Mouse (Mus musculus) embryonic facial prominence, embryonic 10.5 days (tissue): ENCODE results near the gene Pmis2. TPM values are rescaled to one million over a fixed set of nuclear protein-coding genes. Genes with fewer than 3 reads are reported as not detected.

Experiments
- DNase-seq: peaks from one replicate; pipeline ENCODE4 v3.0.0-alpha.2; 2017; ENCODE audit warnings: low spot score
- H3K27ac ChIP-seq: fragments of 300-500 bp; sonication (generic); replicated peaks from 2 replicates; pipeline ENCODE4 v1.5.1; 2016; ENCODE audit warnings: mild to moderate bottlenecking
- H3K27me3 ChIP-seq: fragments of 300-500 bp; sonication (generic); replicated peaks from 2 replicates; pipeline ENCODE4 v1.6.1; 2016; ENCODE audit warnings: low read depth, mild to moderate bottlenecking; ENCODE audit not compliant: poor library complexity, severe bottlenecking
- H3K36me3 ChIP-seq: fragments of 300-500 bp; sonication (generic); replicated peaks from 2 replicates; pipeline ENCODE4 v1.6.1; 2016; ENCODE audit warnings: mild to moderate bottlenecking, moderate library complexity
- H3K4me1 ChIP-seq: fragments of 300-500 bp; sonication (generic); 2 replicates; pipeline ENCODE4 v1.6.1; 2016
- H3K4me3 ChIP-seq: fragments of 300-500 bp; sonication (generic); 2 replicates; pipeline ENCODE4 v1.5.1; 2016; ENCODE audit warnings: mild to moderate bottlenecking, moderate library complexity
- H3K9me3 ChIP-seq: fragments of 300-500 bp; sonication (generic); 2 replicates; pipeline ENCODE4 v1.6.1; 2016; ENCODE audit warnings: mild to moderate bottlenecking
- WGBS: fragments of 180-500 bp; shearing (Covaris S2); methylation state at CpG from one replicate; pipeline ENCODE4 v1.1.7; 2016; 5-methylcytosine and 5-hydroxymethylcytosine counted together
- polyA plus RNA-seq: library from polyadenylated mRNA; unstranded; fragments of >200 nt; fragmentation: Nextera tagmentation; extraction: Ambion mirVana; gene quantifications from 2 replicates; pipeline ENCODE4 v1.2.1, GENCODE M21; 2016

Gene Pmis2
- polyA plus RNA-seq: not detected in 2 replicates

DNA sequence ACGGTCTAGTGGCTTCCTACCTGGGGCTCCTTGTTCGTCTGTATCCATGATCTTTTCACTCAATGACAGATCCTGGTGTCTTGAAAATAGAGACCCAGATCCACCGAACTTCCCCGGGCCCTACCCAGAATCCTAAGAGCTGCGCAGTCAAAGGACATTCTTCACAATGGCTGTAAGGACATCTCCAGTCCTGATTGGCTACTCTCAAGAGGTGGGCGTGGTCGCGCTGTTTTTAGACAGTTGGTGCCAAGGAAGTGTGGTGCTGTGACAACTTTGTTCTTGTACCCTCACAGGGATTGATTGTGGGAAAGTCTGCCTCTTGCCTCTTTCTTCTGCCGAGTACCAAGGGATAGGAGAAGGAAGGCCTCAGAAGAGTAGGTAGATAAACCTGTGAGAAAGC, at the start of gene Pmis2:
Gene Pmis2 (minus strand): TSS at position 126 of the 400 bp plus-strand sequence.
- Histone ChIP-seq H3K4me3 (no peak within 1 kb of the TSS), H3K4me1 (no peaks in the 10 kb centered on the region), H3K27me3 (0 out of 2 replicates have a peak, but pooled peaks cover 4% of the 10 kb centered on the region), H3K27ac (no peak within 1 kb of the TSS), H3K36me3 (no peaks in the 10 kb centered on the region), H3K9me3 (no peaks in the 10 kb centered on the region)
- no peak for DNase-seq
- WGBS: 66% methylated on average over 9 of the region's 9 CpGs

GRCm38 (mm10) chr7:30719669-30720068, 48.3 kb upstream of the Pmis2 start:
- Histone ChIP-seq H3K4me1 (peaks cover 28% of the 10 kb centered on the region), H3K27me3 (peaks cover 60% of the 10 kb centered on the region), H3K4me3 (no peak overlapping the region), H3K36me3 (no peaks in the 10 kb centered on the region), H3K9me3 (no peaks in the 10 kb centered on the region), H3K27ac (no peak overlapping the region)
- no peak for DNase-seq
- 94% methylated on average over 5 of the region's 5 CpGs for WGBS

- Histone ChIP-seq H3K27ac (no peak overlapping the region), H3K36me3 (no peaks in the 10 kb centered on the region), H3K4me1 (peaks cover 12% of the 10 kb centered on the region), H3K27me3 (peaks cover 60% of the 10 kb centered on the region), H3K4me3 (peak overlapping the region; percentile 50), H3K9me3 (no peaks in the 10 kb centered on the region)
- 9% methylated on average over 14 of the region's 14 CpGs for WGBS
- DNase-seq: no peak
Observed at GRCm38 (mm10) chr7:30717716-30718046, 46.3 kb upstream of the Pmis2 start.

DNA sequence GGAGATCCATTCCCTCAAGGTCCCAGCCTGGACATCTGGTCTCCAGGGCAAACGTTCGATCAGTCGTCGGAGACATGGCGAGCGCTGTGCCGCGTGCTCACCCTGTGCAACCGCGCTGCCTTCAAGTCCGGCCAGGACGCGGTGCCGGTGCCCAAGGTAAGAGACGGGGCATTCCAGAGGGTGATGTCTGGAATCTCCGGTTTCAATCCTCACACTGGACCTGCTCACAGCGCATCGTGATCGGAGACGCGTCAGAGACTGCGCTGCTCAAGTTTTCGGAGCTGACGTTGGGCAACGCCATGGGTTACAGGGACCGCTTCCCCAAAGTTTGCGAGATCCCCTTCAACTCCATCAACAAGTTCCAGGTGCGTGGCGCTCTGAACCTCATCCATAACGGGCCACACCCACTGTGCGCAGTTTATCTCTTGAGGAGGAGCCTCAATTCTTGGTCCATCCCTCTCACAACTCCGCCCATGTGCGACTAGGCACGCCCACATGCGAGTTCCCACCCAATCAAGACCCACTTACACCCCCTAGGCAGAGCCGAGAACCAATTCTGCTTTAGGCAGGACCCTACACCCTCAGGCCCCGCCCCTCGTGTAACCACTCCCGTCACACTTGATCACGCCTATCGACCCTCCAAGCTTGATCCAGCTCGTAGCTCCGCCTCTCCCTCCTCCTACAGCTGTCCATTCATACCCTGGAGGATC, 45.8 kb upstream of the Pmis2 start:
- no peaks in the 10 kb centered on the region for H3K36me3 ChIP-seq
- peaks cover 12% of the 10 kb centered on the region for H3K4me1 ChIP-seq
- no peaks in the 10 kb centered on the region for H3K9me3 ChIP-seq
- WGBS: 2% methylated on average over 43 of the region's 43 CpGs
- peak; percentile 90 for DNase-seq
- peaks cover 60% of the 10 kb centered on the region for H3K27me3 ChIP-seq
- H3K27ac ChIP-seq: no peak overlapping the region
- H3K4me3 ChIP-seq: peak overlapping the region; percentile 50

DNA sequence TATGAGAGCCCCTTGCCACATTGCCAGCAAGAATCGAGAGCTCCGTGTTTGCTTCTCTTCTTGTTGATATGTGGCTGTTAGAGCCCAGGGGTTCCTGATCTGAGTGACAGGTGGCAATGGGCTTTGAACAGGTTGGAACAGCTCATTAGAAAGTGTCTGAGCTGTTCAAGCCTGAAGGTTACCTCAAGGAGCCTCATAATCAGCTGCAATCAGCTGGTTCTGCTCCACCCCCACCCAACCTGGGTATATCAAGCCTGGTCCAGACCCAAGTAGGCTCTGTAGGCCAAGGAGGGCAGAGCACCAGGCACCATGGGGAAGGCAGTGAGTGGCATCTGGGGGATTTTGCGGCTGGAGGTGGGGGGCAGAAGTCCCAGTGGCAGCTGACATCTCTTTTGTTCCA, 40.5 kb upstream of the Pmis2 start, which contains the start of gene Atp4a:
Gene Atp4a (plus strand): TSS at position 268 of the 400 bp plus-strand sequence.
- H3K4me1 ChIP-seq: peaks cover 3% of the 10 kb centered on the region
- peaks cover 23% of the 10 kb centered on the region for H3K27me3 ChIP-seq
- no peaks in the 10 kb centered on the region for H3K36me3 ChIP-seq
- H3K4me3 ChIP-seq: no peak within 1 kb of the TSS
- no peaks in the 10 kb centered on the region for H3K9me3 ChIP-seq
- WGBS: 86% methylated on average over 3 of the region's 3 CpGs
- no peak for DNase-seq
- H3K27ac ChIP-seq: no peak within 1 kb of the TSS

GRCm38 (mm10) chr7:30707441-30707840, 36.0 kb upstream of the Pmis2 start:
- no peaks in the 10 kb centered on the region for H3K4me1 ChIP-seq
- DNase-seq: no peak
- WGBS: 97% methylated on average over 1 of the region's 1 CpGs
- no peaks in the 10 kb centered on the region for H3K36me3 ChIP-seq
- no peaks in the 10 kb centered on the region for H3K27me3 ChIP-seq
- H3K4me3 ChIP-seq: no peak overlapping the region
- no peaks in the 10 kb centered on the region for H3K9me3 ChIP-seq
- H3K27ac ChIP-seq: no peak overlapping the region

- no peak for DNase-seq
- Histone ChIP-seq H3K27ac (no peak overlapping the region), H3K4me3 (no peak overlapping the region), H3K36me3 (no peaks in the 10 kb centered on the region), H3K9me3 (no peaks in the 10 kb centered on the region), H3K27me3 (no peaks in the 10 kb centered on the region), H3K4me1 (no peaks in the 10 kb centered on the region)
- 79% methylated on average over 8 of the region's 8 CpGs for WGBS
Observed at GRCm38 (mm10) chr7:30706214-30706882, 34.9 kb upstream of the Pmis2 start.

DNA sequence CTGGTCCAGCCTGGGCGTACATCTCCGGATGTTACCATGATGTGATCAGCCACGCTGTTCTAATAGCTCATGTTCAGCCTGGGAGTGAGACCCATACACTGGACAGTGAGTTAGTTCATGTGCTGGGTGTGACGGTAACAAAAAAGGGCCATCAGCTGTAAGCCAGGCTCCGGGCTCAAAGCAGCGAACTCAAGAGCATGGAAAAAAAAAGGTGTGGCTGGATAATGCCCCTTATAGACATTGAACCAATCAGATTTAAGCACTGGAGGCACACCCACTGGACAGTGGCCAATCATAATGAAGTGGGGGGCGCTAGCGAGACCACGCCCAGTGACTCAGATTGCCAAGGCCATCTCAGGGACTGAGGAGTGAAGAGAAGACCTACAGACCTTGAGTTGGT, 27.2 kb upstream of the Pmis2 start, which contains the start of gene 2200002J24Rik:
Gene 2200002J24Rik (plus strand): TSS at position 338 of the 400 bp plus-strand sequence.
- 39% methylated on average over 9 of the region's 9 CpGs for WGBS

GRCm38 (mm10) chr7:30698101-30698500, 26.7 kb upstream of the Pmis2 start:
- no peak overlapping the region for H3K27ac ChIP-seq
- no peak for DNase-seq
- H3K4me3 ChIP-seq: no peak overlapping the region
- H3K27me3 ChIP-seq: no peaks in the 10 kb centered on the region
- H3K4me1 ChIP-seq: no peaks in the 10 kb centered on the region
- no peaks in the 10 kb centered on the region for H3K9me3 ChIP-seq
- H3K36me3 ChIP-seq: no peaks in the 10 kb centered on the region
- WGBS: 70% methylated on average over 5 of the region's 5 CpGs

More for the DNA sequence above, 27.2 kb upstream of the Pmis2 start, which contains the start of gene 2200002J24Rik:
- Histone ChIP-seq H3K27me3 (no peaks in the 10 kb centered on the region), H3K36me3 (no peaks in the 10 kb centered on the region), H3K27ac (no peak within 1 kb of the TSS), H3K4me3 (no peak within 1 kb of the TSS), H3K4me1 (no peaks in the 10 kb centered on the region), H3K9me3 (no peaks in the 10 kb centered on the region)
- peak; percentile 30 for DNase-seq

- no peak overlapping the region for H3K27ac ChIP-seq
Observed at GRCm38 (mm10) chr7:30688325-30688724, 16.9 kb upstream of the Pmis2 start.

GRCm38 (mm10) chr7:30683425-30683824, 12.0 kb upstream of the Pmis2 start:
- 79% methylated on average over 2 of the region's 2 CpGs for WGBS
- Histone ChIP-seq H3K27me3 (peaks cover 24% of the 10 kb centered on the region), H3K27ac (no peak overlapping the region), H3K4me3 (no peak overlapping the region), H3K4me1 (no peaks in the 10 kb centered on the region), H3K36me3 (no peaks in the 10 kb centered on the region), H3K9me3 (no peaks in the 10 kb centered on the region)
- DNase-seq: no peak

More at GRCm38 (mm10) chr7:30688325-30688724, 16.9 kb upstream of the Pmis2 start:
- H3K27me3 ChIP-seq: peaks cover 25% of the 10 kb centered on the region
- H3K36me3 ChIP-seq: no peaks in the 10 kb centered on the region
- DNase-seq: peak; percentile 9
- no peaks in the 10 kb centered on the region for H3K9me3 ChIP-seq
- 75% methylated on average over 6 of the region's 6 CpGs for WGBS
- no peak overlapping the region for H3K4me3 ChIP-seq
- no peaks in the 10 kb centered on the region for H3K4me1 ChIP-seq

GRCm38 (mm10) chr7:30681897-30682296, 10.5 kb upstream of the Pmis2 start:
- 68% methylated on average over 5 of the region's 5 CpGs for WGBS
- H3K4me3 ChIP-seq: no peak overlapping the region
- no peaks in the 10 kb centered on the region for H3K9me3 ChIP-seq
- no peak overlapping the region for H3K27ac ChIP-seq
- H3K36me3 ChIP-seq: no peaks in the 10 kb centered on the region
- no peak for DNase-seq
- H3K27me3 ChIP-seq: peaks cover 8% of the 10 kb centered on the region
- H3K4me1 ChIP-seq: no peaks in the 10 kb centered on the region
